Mouse (Mus musculus) brain, adult 2 months (tissue): ENCODE results near the gene Rhou.

Experiments used
- DNase-seq: peaks from one replicate; pipeline ENCODE4 v3.0.0; 2011; ENCODE audit warnings: low read depth, low spot score

Rhou gene

GRCm38 (mm10) chr8:123649483-123649882, 4.2 kb upstream of the Rhou start:
- no peak for DNase-seq

GRCm38 (mm10) chr8:123651390-123652098, 2.2 kb upstream of the Rhou start:
- no peak for DNase-seq

GRCm38 (mm10) chr8:123652641-123653040, 1.1 kb upstream of the Rhou start:
- DNase-seq = peak; percentile 45

GRCm38 (mm10) chr8:123653994-123654569, 353 bp downstream of the Rhou start:
- DNase-seq = peak; percentile 72

GRCm38 (mm10) chr8:123654763-123655162, 1.0 kb downstream of the Rhou start:
- DNase-seq = no peak

GRCm38 (mm10) chr8:123655351-123655779, 1.6 kb downstream of the Rhou start:
- no peak for DNase-seq

GRCm38 (mm10) chr8:123657826-123658225, 4.1 kb downstream of the Rhou start:
- no peak for DNase-seq

- DNase-seq = no peak
Observed at GRCm38 (mm10) chr8:123659469-123660057, 5.8 kb downstream of the Rhou start.

- no peak for DNase-seq
Observed at GRCm38 (mm10) chr8:123661515-123661914, 7.8 kb downstream of the Rhou start.

GRCm38 (mm10) chr8:123665580-123665979, 11.9 kb downstream of the Rhou start:
- DNase-seq = no peak

GRCm38 (mm10) chr8:123666832-123667231, 13.1 kb downstream of the Rhou start:
- no peak for DNase-seq

- DNase-seq = no peak
Observed at GRCm38 (mm10) chr8:123668681-123669080, 15.0 kb downstream of the Rhou start.

GRCm38 (mm10) chr8:123670766-123671165, 17.0 kb downstream of the Rhou start:
- DNase-seq = no peak

GRCm38 (mm10) chr8:123671454-123671853, 17.7 kb downstream of the Rhou start:
- DNase-seq = no peak

- no peak for DNase-seq
Observed at GRCm38 (mm10) chr8:123672648-123673047, 18.9 kb downstream of the Rhou start.

GRCm38 (mm10) chr8:123675611-123676010, 21.9 kb downstream of the Rhou start:
- no peak for DNase-seq

- DNase-seq = no peak
Observed at GRCm38 (mm10) chr8:123678390-123678789, 24.7 kb downstream of the Rhou start.

GRCm38 (mm10) chr8:123682073-123682761, 28.5 kb downstream of the Rhou start:
- peak; percentile 57 for DNase-seq

GRCm38 (mm10) chr8:123683321-123683720, 29.6 kb downstream of the Rhou start:
- DNase-seq = no peak

- DNase-seq = no peak
Observed at GRCm38 (mm10) chr8:123684806-123685205, 31.1 kb downstream of the Rhou start.

- DNase-seq = no peak
Observed at GRCm38 (mm10) chr8:123685477-123685876, 31.7 kb downstream of the Rhou start.

- DNase-seq = no peak
Observed at GRCm38 (mm10) chr8:123687826-123688225, 34.1 kb downstream of the Rhou start.
